Mouse (Mus musculus) midbrain, embryonic 13.5 days (tissue): ENCODE measurements at regions not wholly inside any gene's neighbourhood (a gene's known extent, or its start where the extent isn't known, plus 50 kb on each side); places are given as distances from the start of the nearest gene placed in this dataset.

ENCODE experiments used
- ATAC-seq: fragments of 200-750 bp; cut with Nextera tagmentation; 2 replicates; pipeline ENCODE4 v1.8.0; 2017; ENCODE audit warnings: mild to moderate bottlenecking, moderate TSS enrichment, moderate library complexity
- H3K27ac ChIP-seq: fragments of 300-500 bp; sonication (generic); 2 replicates; pipeline ENCODE4 v1.5.1; 2015; ENCODE audit warnings: inconsistent platforms, mild to moderate bottlenecking, moderate library complexity
- H3K27me3 ChIP-seq: fragments of 300-500 bp; sonication (generic); 2 replicates; pipeline ENCODE4 v1.6.1; 2015; ENCODE audit warnings: mild to moderate bottlenecking, inconsistent platforms
- H3K36me3 ChIP-seq: fragments of 300-500 bp; sonication (generic); 2 replicates; pipeline ENCODE4 v1.6.1; 2015; ENCODE audit warnings: mild to moderate bottlenecking, inconsistent platforms
- H3K4me1 ChIP-seq: fragments of 300-500 bp; sonication (generic); replicated peaks from 2 replicates; pipeline ENCODE4 v1.6.1; 2015; ENCODE audit warnings: inconsistent platforms
- H3K4me2 ChIP-seq: fragments of 300-500 bp; sonication (generic); replicated peaks from 2 replicates; pipeline ENCODE4 v1.6.1; 2015; ENCODE audit warnings: moderate library complexity, mild to moderate bottlenecking, inconsistent platforms
- H3K4me3 ChIP-seq: fragments of 300-500 bp; sonication (generic); replicated peaks from 2 replicates; pipeline ENCODE4 v1.5.1; 2015; ENCODE audit warnings: mild to moderate bottlenecking, inconsistent platforms
- H3K9ac ChIP-seq: fragments of 300-500 bp; sonication (generic); replicated peaks from 2 replicates; pipeline ENCODE4 v1.6.1; 2015; ENCODE audit warnings: mild to moderate bottlenecking, inconsistent platforms
- H3K9me3 ChIP-seq: fragments of 300-500 bp; sonication (generic); 2 replicates; pipeline ENCODE4 v1.6.1; 2016; ENCODE audit warnings: mild to moderate bottlenecking, inconsistent platforms
- whole genome bisulfite sequencing: fragments of 180-500 bp; shearing (Covaris S2); methylation state at CpG from one replicate; pipeline ENCODE4 v1.1.7; 2015; 5-methylcytosine and 5-hydroxymethylcytosine counted together

DNA sequence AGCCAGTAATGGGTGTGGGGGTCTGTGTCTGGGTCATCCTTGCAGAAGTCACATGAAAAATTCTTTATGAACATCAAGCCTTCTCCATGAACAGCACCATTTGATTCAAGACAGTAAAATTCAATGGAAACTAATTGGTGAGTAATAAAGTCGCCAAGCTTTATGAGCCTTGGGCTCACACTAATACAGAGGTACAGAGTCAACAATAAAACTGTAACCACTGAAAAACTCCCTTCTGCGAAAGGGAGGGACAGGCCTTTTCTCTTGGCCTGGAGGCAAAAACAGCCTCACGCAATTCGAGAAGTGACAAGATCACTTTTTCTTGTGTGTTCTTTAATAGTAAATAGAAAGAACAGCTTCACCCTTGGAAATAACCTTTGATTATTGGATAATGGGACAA, 200.7 kb downstream of the Lrrn1 start:
- H3K27me3 ChIP-seq = no peaks in the 10 kb centered on the region
- H3K4me3 ChIP-seq = no peak overlapping the region
- H3K4me1 ChIP-seq = no peaks in the 10 kb centered on the region
- H3K27ac ChIP-seq = no peak overlapping the region
- no peak for ATAC-seq
- 93% methylated on average over 4 of the region's 4 CpGs for WGBS
- H3K36me3 ChIP-seq = no peaks in the 10 kb centered on the region
- H3K9ac ChIP-seq = no peak overlapping the region
- no peaks in the 10 kb centered on the region for H3K9me3 ChIP-seq
- no peak overlapping the region for H3K4me2 ChIP-seq

DNA sequence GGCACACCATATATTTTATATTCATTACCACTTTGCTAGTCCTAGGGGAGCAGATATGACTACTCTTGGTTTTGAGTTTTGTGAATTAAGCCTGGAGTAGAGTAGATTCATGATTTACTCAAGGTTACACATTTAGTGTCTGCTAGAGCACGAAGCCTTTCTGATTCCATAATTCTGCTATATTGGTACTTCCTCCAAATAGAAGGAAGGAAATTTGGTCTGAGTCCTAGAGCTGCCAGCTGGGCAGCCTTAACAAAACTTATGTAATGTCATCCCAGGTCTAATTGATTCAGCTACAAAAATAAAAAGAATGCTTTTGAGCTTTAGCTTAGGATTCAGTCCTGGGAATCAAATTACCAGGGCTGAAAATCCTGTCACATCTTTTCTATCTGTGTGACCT, 205.2 kb downstream of the Lrrn1 start:
- Histone ChIP-seq H3K4me1 (no peaks in the 10 kb centered on the region), H3K9me3 (no peaks in the 10 kb centered on the region), H3K9ac (no peak overlapping the region), H3K36me3 (no peaks in the 10 kb centered on the region), H3K27ac (no peak overlapping the region), H3K27me3 (no peaks in the 10 kb centered on the region), H3K4me2 (no peak overlapping the region), H3K4me3 (no peak overlapping the region)
- WGBS = 87% methylated on average over 1 of the region's 1 CpGs
- no peak for ATAC-seq

GRCm38 (mm10) chr6:107749111-107749736, 219.7 kb downstream of the Lrrn1 start:
- Histone ChIP-seq H3K4me3 (no peak overlapping the region), H3K9ac (no peak overlapping the region), H3K9me3 (peaks cover 5% of the 10 kb centered on the region; the same call in 1 of the 2 replicates), H3K4me2 (no peak overlapping the region), H3K27me3 (no peaks in the 10 kb centered on the region), H3K36me3 (no peaks in the 10 kb centered on the region), H3K27ac (no peak overlapping the region), H3K4me1 (no peaks in the 10 kb centered on the region)
- 89% methylated on average over 5 of the region's 5 CpGs for WGBS
- ATAC-seq = no peak

DNA sequence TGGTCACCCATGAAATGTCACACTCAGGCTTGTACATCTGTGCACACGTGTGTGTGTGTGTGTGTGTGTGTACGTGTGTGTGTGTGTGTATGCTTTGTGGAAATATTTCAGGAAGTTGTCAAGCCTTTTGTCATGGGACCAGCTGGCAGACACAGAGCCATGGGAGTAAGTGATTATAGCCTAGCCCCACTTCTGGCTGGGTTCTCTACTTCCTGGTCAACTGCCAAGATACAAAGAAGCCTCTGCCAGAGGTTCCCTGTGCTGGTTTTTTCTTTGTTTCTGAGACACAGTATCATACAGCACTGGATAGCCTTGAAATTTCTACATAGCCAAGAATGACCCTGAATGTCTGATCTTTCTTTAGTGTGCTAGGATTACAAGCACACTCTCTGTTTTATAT, 220.2 kb downstream of the Lrrn1 start:
- H3K4me2 ChIP-seq = no peak overlapping the region
- no peak for ATAC-seq
- WGBS = 81% methylated on average over 2 of the region's 2 CpGs

GRCm38 (mm10) chr6:107752156-107752555, 222.6 kb downstream of the Lrrn1 start:
- 71% methylated on average over 1 of the region's 1 CpGs for WGBS
- no peaks in the 10 kb centered on the region for H3K36me3 ChIP-seq
- H3K9me3 ChIP-seq = no peaks in the 10 kb centered on the region
- no peak overlapping the region for H3K27ac ChIP-seq
- no peaks in the 10 kb centered on the region for H3K27me3 ChIP-seq
- no peak for ATAC-seq
- H3K4me2 ChIP-seq = no peak overlapping the region
- no peak overlapping the region for H3K9ac ChIP-seq
- H3K4me3 ChIP-seq = no peak overlapping the region
- no peaks in the 10 kb centered on the region for H3K4me1 ChIP-seq

More for the DNA sequence above, 220.2 kb downstream of the Lrrn1 start:
- H3K4me1 ChIP-seq = no peaks in the 10 kb centered on the region
- H3K36me3 ChIP-seq = no peaks in the 10 kb centered on the region
- H3K9ac ChIP-seq = no peak overlapping the region
- H3K4me3 ChIP-seq = no peak overlapping the region
- H3K27ac ChIP-seq = no peak overlapping the region
- H3K9me3 ChIP-seq = 0 out of 2 replicates have a peak, but pooled peaks cover under 1% of the 10 kb centered on the region
- no peaks in the 10 kb centered on the region for H3K27me3 ChIP-seq

- Histone ChIP-seq H3K9me3 (no peaks in the 10 kb centered on the region), H3K27ac (no peak overlapping the region), H3K27me3 (no peaks in the 10 kb centered on the region), H3K4me1 (no peaks in the 10 kb centered on the region), H3K9ac (no peak overlapping the region), H3K4me3 (no peak overlapping the region), H3K36me3 (no peaks in the 10 kb centered on the region), H3K4me2 (no peak overlapping the region)
- WGBS = 72% methylated on average over 2 of the region's 2 CpGs
- no peak for ATAC-seq
These were observed 225.6 kb downstream of the Lrrn1 start for GRCm38 (mm10) chr6:107755158-107755557.

DNA sequence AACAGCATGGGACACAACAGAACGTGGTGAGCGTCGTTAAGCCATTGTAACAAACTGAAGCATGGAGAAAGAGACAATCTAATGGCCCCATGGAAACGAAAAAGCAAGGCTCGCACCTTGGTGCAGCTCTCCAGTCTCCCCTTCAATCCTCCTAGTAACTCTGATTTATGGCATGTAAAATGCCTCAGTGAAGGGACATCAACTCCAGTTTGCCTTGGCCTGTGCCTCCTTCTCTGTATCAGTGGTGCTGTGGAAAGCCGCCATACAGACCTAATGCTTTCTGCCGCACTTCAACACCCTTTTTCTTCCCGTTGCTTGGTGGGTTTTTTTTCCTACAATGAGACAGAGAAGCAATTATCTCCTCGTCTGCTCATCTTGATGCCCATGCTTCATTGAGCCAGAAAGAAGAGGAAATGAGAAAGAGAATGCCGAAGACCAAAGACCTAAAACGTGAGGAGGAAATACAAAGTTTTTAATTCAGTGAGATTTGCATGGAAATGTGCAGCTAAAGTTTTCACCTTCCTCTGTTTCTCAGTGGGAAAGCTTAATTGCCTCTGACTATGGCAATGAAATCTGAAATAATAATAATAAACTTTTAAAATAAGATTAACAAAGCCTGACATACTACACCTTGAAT, 241.4 kb downstream of the Lrrn1 start:
- H3K4me2 ChIP-seq = no peak overlapping the region
- H3K27ac ChIP-seq = no peak overlapping the region
- no peak for ATAC-seq
- H3K27me3 ChIP-seq = no peaks in the 10 kb centered on the region
- no peaks in the 10 kb centered on the region for H3K9me3 ChIP-seq
- H3K9ac ChIP-seq = no peak overlapping the region
- H3K4me1 ChIP-seq = no peaks in the 10 kb centered on the region
- H3K36me3 ChIP-seq = no peaks in the 10 kb centered on the region
- no peak overlapping the region for H3K4me3 ChIP-seq
- 71% methylated on average over 11 of the region's 11 CpGs for WGBS

- Histone ChIP-seq H3K27ac (no peak overlapping the region), H3K9me3 (no peaks in the 10 kb centered on the region), H3K4me2 (no peak overlapping the region), H3K36me3 (no peaks in the 10 kb centered on the region), H3K9ac (no peak overlapping the region), H3K27me3 (no peaks in the 10 kb centered on the region), H3K4me1 (no peaks in the 10 kb centered on the region), H3K4me3 (no peak overlapping the region)
- WGBS = 86% methylated on average over 2 of the region's 2 CpGs
- ATAC-seq = no peak
These were observed 255.4 kb downstream of the Lrrn1 start for GRCm38 (mm10) chr6:107784998-107785397.

GRCm38 (mm10) chr6:107788224-107788893, 258.8 kb downstream of the Lrrn1 start:
- 84% methylated on average over 2 of the region's 2 CpGs for WGBS
- no peaks in the 10 kb centered on the region for H3K36me3 ChIP-seq
- H3K27ac ChIP-seq = no peak overlapping the region
- H3K4me3 ChIP-seq = no peak overlapping the region
- H3K4me1 ChIP-seq = no peaks in the 10 kb centered on the region
- H3K4me2 ChIP-seq = no peak overlapping the region
- peak; percentile 60; the same call in 1 of the 2 replicates for ATAC-seq
- no peaks in the 10 kb centered on the region for H3K9me3 ChIP-seq
- H3K9ac ChIP-seq = no peak overlapping the region
- H3K27me3 ChIP-seq = no peaks in the 10 kb centered on the region

GRCm38 (mm10) chr6:107797845-107798244, 267.0 kb upstream of the Setmar start:
- Histone ChIP-seq H3K27me3 (no peaks in the 10 kb centered on the region), H3K4me1 (no peaks in the 10 kb centered on the region), H3K27ac (no peak overlapping the region), H3K9ac (no peak overlapping the region), H3K9me3 (no peaks in the 10 kb centered on the region), H3K4me2 (no peak overlapping the region), H3K36me3 (no peaks in the 10 kb centered on the region), H3K4me3 (no peak overlapping the region)
- 90% methylated on average over 2 of the region's 2 CpGs for WGBS
- ATAC-seq = no peak

DNA sequence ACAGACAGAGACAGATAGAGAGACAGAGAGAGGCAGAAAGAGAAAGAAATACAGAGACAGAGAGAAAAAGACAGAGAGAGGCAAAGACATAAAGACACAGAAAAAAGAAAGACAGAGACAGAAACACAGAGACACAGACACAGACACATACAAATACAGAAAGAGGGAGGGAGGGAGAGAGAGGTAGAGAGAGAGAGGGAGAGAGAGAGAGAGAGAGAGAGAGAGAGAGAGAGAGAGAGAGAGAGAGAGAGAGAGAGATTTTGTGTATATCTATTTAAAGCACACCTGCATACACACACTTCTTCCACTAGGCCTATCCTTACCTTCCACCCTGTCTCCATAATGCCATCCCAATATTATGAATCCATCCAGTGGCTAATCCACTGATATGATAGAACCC, 261.8 kb upstream of the Setmar start:
- no peak overlapping the region for H3K4me3 ChIP-seq
- H3K9ac ChIP-seq = no peak overlapping the region
- no peak overlapping the region for H3K27ac ChIP-seq
- H3K4me1 ChIP-seq = no peaks in the 10 kb centered on the region
- no peak overlapping the region for H3K4me2 ChIP-seq
- ATAC-seq = no peak
- H3K9me3 ChIP-seq = no peaks in the 10 kb centered on the region
- no peaks in the 10 kb centered on the region for H3K36me3 ChIP-seq
- no peaks in the 10 kb centered on the region for H3K27me3 ChIP-seq
